Mouse (Mus musculus): ENCODE results near the gene Lef1.

The Lef1 gene

GRCm38 (mm10) chr3:131247447-131247846 is 137.2 kb downstream of the Lef1 start:
- DNase-seq (ENCODE audit: extremely low read depth, low read depth, low spot score), result no peak

- DNase-seq (ENCODE audit: extremely low read depth, low read depth, low spot score), result no peak
Measured at GRCm38 (mm10) chr3:131247851-131248250, 137.6 kb downstream of the Lef1 start.

GRCm38 (mm10) chr3:131248444-131248843 is 138.2 kb downstream of the Lef1 start:
- no peak for DNase-seq (ENCODE audit: extremely low read depth, low read depth, low spot score)

- DNase-seq (ENCODE audit: extremely low read depth, low read depth, low spot score), result no peak
Measured at GRCm38 (mm10) chr3:131250283-131250682, 140.0 kb downstream of the Lef1 start.

- DNase-seq (ENCODE audit: extremely low read depth, low read depth, low spot score), result no peak
Measured at GRCm38 (mm10) chr3:131250978-131251377, 140.7 kb downstream of the Lef1 start.

GRCm38 (mm10) chr3:131251601-131252000 is 141.3 kb downstream of the Lef1 start:
- DNase-seq (ENCODE audit: extremely low read depth, low read depth, low spot score), result no peak

GRCm38 (mm10) chr3:131254991-131255390 is 144.7 kb downstream of the Lef1 start:
- no peak for DNase-seq (ENCODE audit: extremely low read depth, low read depth, low spot score)

- DNase-seq (ENCODE audit: extremely low read depth, low read depth, low spot score), result no peak
Measured at GRCm38 (mm10) chr3:131255399-131255981, 145.2 kb downstream of the Lef1 start.

- no peak for DNase-seq (ENCODE audit: extremely low read depth, low read depth, low spot score)
Measured at GRCm38 (mm10) chr3:131258921-131259320, 148.7 kb downstream of the Lef1 start.

- DNase-seq (ENCODE audit: extremely low read depth, low read depth, low spot score), result no peak
Measured at GRCm38 (mm10) chr3:131259392-131259965, 149.2 kb downstream of the Lef1 start.

- no peak for DNase-seq (ENCODE audit: extremely low read depth, low read depth, low spot score)
Measured at GRCm38 (mm10) chr3:131260418-131260817, 150.1 kb downstream of the Lef1 start.

- no peak for DNase-seq (ENCODE audit: extremely low read depth, low read depth, low spot score)
Measured at GRCm38 (mm10) chr3:131263766-131264486, 153.7 kb downstream of the Lef1 start.

- DNase-seq (ENCODE audit: extremely low read depth, low read depth, low spot score), result no peak
Measured at GRCm38 (mm10) chr3:131265516-131265915, 155.2 kb downstream of the Lef1 start.

- no peak for DNase-seq (ENCODE audit: extremely low read depth, low read depth, low spot score)
Measured at GRCm38 (mm10) chr3:131266366-131267050, 156.2 kb downstream of the Lef1 start.

- DNase-seq (ENCODE audit: extremely low read depth, low read depth, low spot score), result no peak
Measured at GRCm38 (mm10) chr3:131270381-131270780, 160.1 kb downstream of the Lef1 start.

GRCm38 (mm10) chr3:131271157-131271556 is 160.9 kb downstream of the Lef1 start:
- DNase-seq (ENCODE audit: extremely low read depth, low read depth, low spot score), result no peak

- DNase-seq (ENCODE audit: extremely low read depth, low read depth, low spot score), result no peak
Measured at GRCm38 (mm10) chr3:131271559-131272373, 161.5 kb downstream of the Lef1 start, which contains the start of gene Hadh. Gene Hadh (minus strand): TSS chr3:131272101.

- DNase-seq (ENCODE audit: extremely low read depth, low read depth, low spot score), result no peak
Measured at GRCm38 (mm10) chr3:131272374-131273100, 162.3 kb downstream of the Lef1 start.
